Mouse (Mus musculus) telencephalon, adult 2 months (tissue): ENCODE data around the gene Kcnq2.

Experiments
- DNase-seq: peaks from one replicate; pipeline ENCODE4 v3.0.0-alpha.2; 2011; ENCODE audit warnings: low read depth, low spot score

The Kcnq2 gene

DNA sequence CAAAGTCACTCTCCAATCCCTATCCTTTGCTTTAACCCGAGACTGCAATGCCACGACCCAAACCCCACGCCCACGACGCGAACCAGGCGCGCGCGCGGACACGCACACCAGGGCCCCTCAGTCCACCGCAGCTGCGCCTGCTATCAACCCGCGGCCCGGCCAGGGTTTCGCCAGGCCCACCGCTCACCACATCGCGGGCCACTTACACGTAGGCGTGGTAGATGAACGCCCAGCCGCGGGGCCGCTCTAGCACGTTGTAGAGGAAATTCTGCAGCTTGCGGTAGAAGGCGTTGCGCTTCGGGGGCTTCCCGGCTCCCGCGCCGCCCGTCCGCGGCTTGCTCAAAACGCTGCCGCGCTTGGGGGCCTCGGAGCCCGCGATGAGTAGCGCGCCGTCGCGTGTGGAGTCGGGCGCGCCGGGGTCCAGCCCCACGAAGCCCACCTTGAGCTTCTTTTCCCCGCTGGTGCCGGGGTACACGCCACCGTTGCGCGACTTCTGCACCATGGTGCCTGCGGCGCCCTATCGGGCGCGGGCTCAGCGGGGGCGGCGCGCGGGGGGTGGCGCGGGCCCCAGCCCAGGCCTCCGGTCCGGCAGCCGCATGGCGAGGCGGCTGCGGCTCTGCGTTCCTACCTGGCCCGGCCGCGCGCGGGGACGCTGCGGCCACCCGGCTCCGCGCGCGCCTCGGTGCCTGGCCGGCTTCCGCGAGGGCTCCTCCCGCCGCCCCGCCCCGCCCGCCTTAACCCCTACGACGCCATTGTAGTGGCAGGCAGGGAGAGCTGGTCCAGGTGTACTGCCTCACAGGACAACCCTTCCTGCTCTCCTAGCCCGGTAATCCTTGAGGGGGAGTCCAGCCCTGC is at the start of gene Kcnq2:
Kcnq2 (minus strand) TSS at position 710 of the 855 bp plus-strand sequence.
- DNase-seq = no peak

DNA sequence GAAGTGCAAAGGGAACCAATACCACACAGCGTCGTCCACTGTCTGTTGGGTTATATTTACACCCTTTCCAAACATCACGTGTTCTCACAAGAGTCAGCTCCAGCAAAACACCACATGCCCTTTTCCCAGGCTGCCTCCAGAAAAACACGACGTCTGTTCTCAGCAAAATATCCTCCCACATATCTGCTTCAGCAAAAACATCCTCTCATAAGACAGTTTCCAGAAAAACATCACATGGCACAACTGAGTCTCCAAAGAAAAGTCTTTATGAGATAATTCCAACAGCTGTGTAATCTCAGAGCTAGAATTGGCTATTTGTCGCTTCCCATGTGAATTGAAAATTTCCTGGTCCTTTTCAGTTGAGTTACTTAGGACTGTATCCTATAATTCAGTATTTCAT is 45.8 kb upstream of the Kcnq2 start:
- DNase-seq = no peak

DNA sequence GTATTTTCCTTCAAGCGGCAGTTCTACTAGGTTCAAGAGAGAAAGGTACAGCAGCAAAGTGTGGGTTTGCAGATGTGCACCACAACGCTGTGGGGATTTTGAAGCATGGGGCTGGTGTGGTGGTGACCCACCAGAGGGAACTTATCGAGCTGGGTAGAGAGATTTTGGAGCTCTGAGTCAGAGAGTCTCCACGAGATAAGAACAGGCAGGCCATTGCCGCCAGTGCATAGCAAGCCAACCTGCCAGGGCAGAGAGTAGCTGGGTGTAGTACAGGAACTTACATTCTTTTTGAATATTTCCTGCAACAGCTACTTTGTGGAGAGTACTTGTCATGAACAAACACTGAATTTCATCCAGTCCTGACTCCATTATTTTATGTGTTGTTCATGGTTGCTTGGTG is 43.4 kb upstream of the Kcnq2 start:
- DNase-seq = no peak

DNA sequence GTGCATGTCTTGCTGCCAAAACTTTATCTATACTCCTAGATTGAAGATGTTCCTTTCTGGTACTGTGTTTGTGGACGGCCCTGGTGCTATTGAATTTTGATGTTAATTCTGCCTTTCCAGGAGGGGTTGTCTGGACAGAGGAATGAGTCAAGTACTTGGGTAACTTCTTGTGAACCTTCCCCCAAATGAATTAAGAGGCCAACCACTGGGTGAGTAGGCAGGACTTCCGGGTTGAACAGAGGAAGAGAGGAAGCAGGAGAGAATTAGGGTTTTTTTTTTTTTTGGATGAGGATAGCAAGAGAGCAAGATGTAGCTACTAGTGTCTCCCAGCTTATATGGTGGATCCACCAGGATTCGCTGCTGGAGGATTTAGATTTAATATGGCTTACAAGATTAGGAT is 42.9 kb upstream of the Kcnq2 start:
- DNase-seq = no peak

DNA sequence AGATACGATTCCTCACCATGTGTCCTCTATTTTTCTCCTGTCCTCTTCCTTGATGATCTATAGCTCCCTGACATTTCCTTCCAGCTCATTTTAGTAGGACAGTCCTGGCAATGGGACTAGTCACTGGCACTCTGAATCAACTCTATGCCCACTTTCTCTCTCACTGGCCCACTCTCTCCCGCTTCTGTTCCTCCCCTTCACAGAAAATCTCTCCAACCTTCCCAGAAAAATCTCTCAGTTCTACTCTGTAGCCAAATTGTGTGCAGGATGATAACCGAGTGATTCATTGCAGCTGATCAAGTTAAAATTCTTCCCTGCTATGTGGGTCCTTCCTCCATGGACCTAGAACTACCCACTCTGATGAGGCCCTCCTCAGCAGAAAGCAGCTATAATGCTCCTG is 39.5 kb upstream of the Kcnq2 start:
- no peak for DNase-seq

DNA sequence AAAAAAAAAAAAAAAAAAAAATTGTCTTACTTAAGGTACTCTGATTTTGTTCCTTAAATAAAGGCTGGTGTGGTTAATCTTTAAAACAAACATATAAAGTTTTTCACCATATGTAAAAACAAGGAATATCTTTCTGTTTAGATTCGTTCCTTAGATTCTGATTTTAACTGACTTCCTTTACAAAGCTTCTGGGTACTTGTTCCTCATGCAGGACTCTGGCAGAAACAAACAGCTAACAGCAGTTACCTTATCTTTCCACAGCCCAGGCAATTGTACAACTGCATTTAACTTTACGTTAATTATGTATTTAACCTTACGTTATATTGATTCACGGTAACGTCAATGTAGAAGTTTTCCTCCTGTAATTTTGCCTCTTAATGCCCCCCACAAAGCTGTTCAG is 31.4 kb upstream of the Kcnq2 start:
- no peak for DNase-seq

DNA sequence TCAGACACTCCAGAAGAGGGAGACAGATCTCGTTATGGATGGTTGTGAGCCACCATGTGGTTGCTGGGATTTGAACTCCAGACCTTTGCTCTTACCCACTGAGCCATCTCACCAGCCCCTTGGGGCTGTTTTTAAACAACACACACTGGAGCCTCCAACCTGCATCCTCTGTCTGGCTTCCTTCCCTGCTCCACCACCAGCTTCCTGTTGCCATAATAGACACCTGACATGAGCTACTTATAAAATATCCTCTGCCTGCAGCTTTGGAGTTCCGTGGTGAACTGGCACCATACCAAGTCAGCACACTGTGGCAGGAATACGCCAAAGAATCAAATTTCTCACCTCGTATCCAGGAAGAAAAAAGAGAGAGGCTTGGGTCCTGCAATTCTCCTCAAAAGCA is 25.7 kb upstream of the Kcnq2 start:
- no peak for DNase-seq

DNA sequence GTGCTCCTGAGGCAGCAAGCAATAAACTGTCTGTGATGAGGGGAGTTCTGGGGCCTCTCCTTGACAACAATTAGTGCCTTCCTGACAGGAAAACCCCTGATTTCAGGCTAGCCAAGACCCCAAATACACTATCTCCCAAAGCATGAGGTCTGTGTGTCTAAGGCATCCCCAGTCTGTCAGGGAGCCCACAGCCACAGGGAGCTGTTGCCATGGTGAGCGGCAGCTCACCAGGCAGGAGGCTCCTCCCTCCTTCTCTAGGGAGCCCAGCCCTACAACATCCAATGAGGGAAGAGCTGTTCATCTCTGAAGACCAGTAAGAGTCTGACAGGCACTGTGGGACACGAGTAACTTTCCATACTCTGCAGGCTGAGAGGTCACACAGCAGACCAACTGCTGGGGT is 24.7 kb upstream of the Kcnq2 start:
- peak; percentile 83 for DNase-seq

DNA sequence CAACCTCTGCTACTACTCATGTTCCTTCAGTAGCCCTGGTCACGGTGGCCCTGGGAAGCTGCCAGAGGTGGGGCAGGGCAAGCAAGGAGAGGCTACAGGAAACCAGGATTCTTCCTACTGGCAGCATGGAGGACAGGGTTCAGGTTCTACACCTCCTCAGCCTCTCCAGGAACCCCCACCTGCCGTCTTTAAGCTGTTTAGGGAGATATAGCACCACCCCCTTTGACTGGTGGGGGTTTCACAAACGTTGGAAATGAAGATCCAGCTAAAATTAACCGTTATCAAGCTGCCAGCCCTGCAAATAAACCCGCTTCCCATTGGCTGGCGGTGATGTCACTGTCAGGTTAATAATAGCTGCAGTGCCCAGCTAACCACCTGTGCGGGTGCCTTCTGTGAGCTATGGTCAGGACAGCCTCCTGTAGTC is 24.0 kb upstream of the Kcnq2 start:
- DNase-seq = peak; percentile 92

DNA sequence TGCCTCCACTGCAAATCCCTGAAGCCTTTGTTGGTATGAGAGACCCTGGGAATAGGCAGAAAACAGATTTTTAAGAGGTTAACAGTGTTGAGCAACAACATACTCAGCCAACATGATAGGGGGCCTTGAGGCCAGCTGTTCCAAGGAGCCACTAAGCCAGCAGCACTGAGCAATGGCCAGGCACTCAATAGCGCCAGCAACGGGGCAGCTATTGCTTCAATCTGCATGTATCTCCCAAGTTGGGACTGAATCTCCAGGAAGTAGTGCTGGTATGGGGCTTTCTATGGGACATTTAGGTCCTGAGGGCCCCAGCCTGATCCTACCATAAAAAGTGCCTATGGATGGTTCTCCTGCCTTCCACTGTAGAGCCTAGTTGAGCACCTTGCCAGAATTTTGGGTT is 23.4 kb upstream of the Kcnq2 start:
- DNase-seq = no peak

DNA sequence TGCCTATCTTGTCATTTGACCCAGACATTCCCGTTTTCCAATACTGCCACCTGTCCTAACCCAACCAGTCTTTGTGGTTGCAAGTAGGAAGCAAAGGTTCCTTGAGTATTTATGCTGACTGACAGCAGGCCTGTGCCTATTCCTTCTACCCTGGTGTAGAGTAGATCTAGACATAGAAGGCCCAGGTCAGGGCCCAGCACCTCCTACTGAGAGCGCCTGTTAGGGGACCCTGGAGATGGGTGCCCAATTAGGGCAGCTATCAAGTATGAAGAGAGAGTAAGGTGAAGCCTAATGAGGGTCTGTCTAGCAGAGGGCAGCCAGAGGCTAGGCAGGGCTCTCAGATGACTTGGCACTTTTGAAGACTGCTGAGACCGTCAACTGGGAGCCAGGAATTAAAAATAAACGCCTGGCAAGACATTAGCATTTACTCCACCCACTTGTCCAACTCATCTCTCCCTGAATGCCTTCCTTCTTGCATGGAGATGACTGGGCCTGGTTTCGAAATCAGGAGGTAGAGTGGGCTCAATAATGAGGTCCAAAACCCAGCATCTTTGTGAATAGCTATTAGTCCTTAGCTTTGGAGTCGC is 22.7 kb upstream of the Kcnq2 start:
- DNase-seq = no peak

DNA sequence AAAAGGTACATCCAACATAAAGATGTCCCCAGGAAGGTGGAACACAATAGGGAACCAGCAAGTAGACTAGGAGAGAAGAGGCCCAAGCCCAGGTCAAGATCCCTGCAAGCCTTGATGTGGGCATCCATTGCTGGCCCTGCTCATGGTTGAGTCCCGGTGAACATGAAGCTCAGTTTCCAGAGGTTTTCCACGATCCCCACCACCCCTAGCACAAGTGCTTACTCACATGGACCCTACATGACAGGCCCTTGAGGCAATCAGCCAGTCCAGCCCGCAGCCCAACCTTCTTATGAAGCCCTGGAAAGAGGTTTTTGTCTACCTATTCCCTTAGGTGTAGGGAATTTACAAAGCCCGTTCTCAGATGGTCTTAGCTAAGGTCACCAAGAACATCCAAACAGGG is 22.1 kb upstream of the Kcnq2 start:
- no peak for DNase-seq

DNA sequence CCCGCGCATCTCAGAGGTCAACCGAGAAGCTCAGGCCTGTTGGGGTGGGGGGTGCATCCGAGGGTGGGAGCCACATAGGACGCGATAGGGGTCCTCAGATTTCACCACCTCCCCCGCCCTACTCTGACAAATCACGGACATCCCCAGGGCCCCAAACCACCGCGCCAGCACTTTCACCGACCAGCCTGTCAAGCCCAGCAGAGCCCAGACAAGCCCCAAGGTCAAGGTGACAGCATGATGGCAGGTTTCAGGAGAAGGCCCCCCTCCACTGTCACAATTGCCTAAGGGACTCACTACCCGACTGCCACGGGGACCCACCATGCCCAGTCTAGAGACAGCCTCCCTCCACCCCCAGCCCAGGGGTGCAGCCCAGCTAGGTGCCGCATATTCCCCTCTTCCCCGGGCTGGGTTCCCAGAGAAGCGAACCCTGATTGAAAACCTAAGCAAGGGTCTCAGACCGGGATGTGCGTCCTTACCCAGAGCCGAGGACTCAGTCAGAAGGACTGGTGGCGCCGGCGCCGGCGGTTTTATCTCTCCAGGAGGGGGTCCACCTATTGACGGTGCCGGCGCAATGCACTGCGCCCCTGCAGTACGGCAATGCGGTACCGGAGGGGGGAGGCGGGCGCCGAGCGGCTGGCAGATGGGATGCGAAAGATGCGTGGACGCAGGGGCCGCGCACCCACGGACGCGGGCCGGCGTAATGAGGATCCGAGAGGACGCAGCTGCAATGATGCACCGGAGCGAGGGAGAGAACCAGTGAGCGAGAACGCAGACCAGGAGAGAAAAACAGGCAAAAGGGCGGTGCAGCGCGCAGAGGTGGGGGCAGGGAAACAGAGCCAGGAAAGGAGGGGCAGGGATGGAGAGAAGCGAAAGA is 21.4 kb upstream of the Kcnq2 start, which contains the start of gene Eef1a2:
Eef1a2 (minus strand) TSS at position 767 of the 874 bp plus-strand sequence.
- peak; percentile 80 for DNase-seq

DNA sequence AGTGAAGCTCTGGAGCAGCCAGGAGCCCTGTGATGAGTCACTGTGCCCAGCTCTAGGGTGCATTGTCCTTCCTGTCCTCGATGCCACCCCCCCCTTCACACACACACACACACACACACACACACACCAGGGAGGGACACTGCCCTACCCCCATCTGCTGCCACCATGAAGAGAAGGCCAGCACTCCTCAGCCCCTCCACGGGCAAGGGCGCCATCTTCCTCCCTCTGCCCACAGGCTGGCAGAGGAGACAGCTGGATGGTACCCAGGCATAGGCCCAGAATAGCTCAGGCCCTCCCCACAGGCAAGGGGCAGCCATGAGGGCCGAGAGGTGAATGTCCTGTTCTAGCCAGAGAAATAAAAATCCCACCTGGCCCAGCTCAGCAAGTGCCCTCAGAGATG is 20.7 kb upstream of the Kcnq2 start:
- no peak for DNase-seq

DNA sequence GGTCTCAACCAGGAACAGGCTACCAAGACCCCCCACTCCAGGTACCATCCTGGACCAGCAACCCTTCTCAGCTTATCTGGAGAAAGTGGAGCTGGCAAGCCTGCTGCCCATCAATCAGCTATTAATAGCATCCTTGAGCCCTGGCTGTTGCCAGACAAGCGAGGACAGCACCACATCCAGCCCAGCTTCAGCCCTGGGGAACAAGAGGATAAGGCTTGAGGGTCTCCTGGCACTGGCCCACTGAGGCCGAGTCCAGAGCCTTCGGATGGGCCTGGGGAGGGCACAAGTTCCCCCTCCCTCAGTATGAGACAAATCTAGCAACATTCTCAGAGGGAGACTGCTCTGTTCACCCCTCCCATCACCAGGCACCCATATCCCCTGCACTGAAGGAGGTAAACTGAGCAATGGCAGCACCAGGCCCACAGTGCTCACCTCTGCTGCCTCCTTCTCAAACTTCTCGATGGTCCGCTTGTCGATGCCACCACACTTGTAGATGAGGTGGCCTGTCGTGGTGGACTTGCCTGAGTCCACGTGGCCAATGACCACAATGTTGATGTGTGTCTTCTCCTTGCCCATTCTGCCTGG is 19.8 kb upstream of the Kcnq2 start:
- no peak for DNase-seq

DNA sequence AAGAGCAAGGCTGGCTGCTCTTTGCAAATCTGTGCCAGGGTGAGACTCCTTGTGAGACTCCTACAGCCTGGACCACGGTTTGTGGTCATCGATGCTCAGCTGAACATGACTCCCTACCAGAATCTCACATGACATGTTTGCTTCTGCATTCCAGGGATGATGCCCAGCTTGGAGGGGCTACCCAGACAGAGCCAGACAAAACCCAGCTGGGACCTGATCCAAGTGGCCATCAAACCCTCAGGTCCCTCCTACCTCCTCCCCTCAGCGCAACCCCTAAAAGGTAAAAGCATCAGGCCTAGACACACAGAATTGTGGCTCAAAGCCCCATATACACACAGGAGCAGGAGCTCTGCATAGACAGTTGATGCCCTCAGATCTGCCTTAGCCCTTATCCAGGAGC is 19.3 kb upstream of the Kcnq2 start:
- no peak for DNase-seq

DNA sequence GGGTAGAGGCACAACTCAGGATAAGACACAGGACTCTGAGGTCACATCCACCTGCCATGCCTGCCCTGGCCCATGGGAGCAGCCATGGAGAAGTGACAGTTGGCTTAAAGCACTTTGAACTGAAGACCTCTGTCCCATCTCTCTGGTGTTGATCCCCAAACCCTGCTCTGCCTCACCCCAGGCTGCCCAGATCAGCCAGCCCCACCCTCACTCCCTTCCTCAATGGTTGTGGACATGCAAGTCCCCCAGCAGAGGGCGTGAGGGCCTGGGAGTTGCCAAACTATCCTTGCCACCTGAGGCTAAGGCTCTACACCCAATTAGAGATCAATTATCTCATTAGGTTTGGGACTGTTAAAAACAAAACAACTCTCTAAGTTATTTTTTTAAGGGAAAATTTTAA is 18.7 kb upstream of the Kcnq2 start:
- DNase-seq = no peak

DNA sequence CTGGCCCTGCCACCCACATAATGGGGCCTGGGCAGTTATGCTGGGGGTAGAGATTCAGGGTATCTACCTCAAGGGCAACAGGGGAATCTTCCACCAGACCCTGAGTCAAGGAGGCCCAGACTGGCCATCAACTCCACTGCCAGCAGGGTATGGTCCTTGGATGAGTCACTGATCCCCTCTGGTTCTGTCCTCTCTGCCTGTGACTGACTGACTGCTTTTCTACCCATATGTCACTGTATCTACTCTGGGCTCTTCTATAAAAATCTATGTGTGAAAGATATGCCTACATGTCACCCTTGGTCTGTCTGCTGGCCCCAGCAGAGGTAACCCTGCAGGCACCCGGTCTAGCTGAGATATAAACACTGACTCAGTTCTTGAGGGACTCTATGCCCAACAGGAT is 18.0 kb upstream of the Kcnq2 start:
- no peak for DNase-seq

DNA sequence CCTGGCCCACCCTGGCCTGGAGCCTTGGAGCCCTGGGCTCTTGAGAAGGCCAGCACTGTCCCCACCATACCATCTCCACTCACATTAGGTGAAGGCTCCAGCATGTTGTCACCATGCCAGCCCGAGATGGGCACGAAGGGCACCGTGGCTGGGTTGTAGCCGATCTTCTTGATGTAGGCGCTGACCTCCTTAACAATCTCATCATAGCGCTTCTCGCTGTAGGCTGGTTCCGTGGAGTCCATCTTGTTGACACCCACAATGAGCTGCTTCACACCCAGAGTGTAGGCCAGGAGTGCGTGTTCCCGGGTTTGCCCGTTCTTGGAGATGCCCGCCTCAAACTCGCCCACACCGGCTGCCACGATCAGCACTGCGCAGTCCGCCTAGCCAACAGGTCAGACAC is 17.6 kb upstream of the Kcnq2 start:
- no peak for DNase-seq

DNA sequence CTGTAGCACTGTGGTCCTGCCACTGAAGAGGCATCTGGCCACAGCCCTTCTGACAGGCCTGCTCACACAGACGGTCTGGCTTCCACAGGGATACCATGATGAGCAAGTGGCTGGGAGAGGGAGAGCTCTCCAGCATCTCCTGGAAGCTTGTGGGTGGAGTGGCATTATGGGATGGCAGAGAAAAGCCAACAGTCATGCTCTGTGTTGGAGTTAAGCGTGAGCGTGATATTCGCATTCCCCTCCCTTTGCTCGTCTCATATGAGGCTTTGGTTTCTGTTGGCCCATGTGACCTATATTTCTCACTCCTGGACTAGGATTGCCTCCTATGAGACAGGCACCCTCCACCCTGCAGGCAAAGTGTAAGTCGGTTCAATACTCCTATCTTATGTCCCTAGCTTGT is 15.2 kb upstream of the Kcnq2 start:
- peak; percentile 78 for DNase-seq

DNA sequence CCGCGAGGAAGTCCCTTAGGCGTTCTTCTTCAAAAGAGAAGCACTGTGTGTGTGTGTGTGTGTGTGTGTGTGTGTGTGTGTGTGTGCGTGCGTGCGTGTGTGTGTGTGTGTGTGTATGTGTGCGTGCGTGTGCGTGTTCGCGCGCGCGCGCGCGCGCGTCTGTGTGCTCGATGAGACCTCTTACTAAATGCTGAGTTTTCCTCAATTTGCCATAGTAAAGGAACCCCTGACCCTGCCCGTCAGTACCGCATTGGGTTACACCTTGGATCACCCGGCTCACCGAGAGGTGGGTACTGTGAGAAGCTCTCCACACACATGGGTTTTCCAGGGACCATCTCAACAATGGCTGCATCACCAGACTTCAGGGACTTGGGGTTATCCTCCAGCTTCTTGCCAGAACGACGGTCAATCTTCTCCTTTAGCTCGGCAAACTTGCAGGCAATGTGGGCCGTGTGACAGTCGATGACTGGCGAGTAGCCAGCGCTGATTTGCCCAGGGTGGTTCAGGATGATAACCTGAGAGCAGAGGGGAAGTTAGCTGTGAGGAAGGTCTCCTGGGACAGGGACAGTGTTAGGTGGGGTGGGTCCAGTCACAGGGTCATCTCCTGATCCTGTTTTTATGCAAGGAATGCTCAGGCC is 13.3 kb upstream of the Kcnq2 start:
- no peak for DNase-seq
